In the genomic region with DNA sequence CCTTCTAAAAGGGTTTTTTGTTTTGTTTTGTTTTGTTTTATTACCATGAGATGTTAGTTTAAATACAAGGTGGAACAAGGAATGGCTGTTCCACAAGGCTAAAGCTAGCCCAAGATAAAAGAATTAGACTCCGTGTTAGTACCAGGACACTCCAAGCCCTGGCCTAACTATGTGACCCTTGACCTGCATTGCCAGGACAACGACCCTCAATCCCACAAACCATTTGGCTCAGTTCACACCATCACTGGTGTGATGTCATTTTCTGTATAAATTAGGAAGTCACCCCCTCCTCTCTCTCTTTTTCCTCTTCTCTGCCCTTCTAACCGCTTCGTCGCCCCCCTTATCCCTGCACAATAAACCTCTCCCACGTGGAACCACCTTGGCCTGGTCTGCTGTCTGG, we compare ENCODE assay signal across 14 mouse cellular contexts.
"Had no signal": no experiment of that assay in that cellular context is flagged by ENCODE, and none has a peak within 500 bp of the region (broad histone marks: within the 10 kb centered on the region; RNA-seq: fewer than 3 reads in every experiment).

No protein-coding gene starts in this region.

- H3K27ac ChIP-seq: intestine, embryonic 15.5 days; kidney, embryonic 15.5 days; limb, embryonic 13.5 days; liver, embryonic 12.5 days; stomach, embryonic 15.5 days had no signal

- H3K4me3 ChIP-seq: intestine, embryonic 15.5 days; kidney, embryonic 15.5 days; limb, embryonic 13.5 days; liver, embryonic 12.5 days; stomach, embryonic 15.5 days had no signal

- H3K9me3 ChIP-seq: intestine, embryonic 15.5 days; kidney, embryonic 15.5 days; limb, embryonic 13.5 days; liver, embryonic 12.5 days; stomach, embryonic 15.5 days had no signal

- H3K27me3 ChIP-seq: intestine, embryonic 15.5 days; kidney, embryonic 15.5 days; limb, embryonic 13.5 days; liver, embryonic 12.5 days; stomach, embryonic 15.5 days had no signal

- DNase-seq: kidney, adult 18-20 months; kidney, postnatal 14 days; left cerebral cortex, postnatal 4 days; lung, embryonic 14.5 days; lung, postnatal 10 days; lung, postnatal 4 days; midbrain, embryonic 14.5 days; retina, postnatal 1 day; thymus, postnatal 36 days had no signal

- H3K9ac ChIP-seq: intestine, embryonic 15.5 days; kidney, embryonic 15.5 days; limb, embryonic 13.5 days; liver, embryonic 12.5 days; lung, embryonic 14.5 days; stomach, embryonic 15.5 days had no signal

- ATAC-seq: intestine, embryonic 15.5 days; liver, embryonic 12.5 days had no signal

- H3K36me3 ChIP-seq: intestine, embryonic 15.5 days; kidney, embryonic 15.5 days; limb, embryonic 13.5 days; liver, embryonic 12.5 days; stomach, embryonic 15.5 days had no signal

- H3K4me2 ChIP-seq: intestine, embryonic 15.5 days; kidney, embryonic 15.5 days; limb, embryonic 13.5 days; liver, embryonic 12.5 days; lung, embryonic 14.5 days; stomach, embryonic 15.5 days had no signal

- H3K4me1 ChIP-seq: intestine, embryonic 15.5 days; liver, embryonic 12.5 days; stomach, embryonic 15.5 days had no signal
